Mouse (Mus musculus): ENCODE measurements around the gene Gorasp2.

DNA sequence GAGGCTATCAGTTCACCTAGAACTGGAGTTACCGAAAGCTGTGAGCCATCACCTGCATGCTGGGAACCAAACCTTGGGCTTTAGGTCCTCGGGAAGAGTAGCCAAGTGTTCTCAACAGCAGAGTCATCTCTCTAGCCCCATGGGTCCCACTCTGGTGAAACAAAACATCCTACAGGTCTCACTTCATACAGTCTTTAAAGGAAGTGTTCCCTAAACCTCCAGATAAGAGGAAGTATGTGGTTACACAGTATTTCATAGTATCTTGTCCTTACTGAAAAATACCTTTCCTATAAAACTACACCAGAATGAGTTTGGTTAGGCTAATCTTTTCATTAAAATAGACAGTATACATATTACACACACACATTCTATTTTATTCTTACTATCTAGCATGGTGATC lies 81.2 kb downstream of the Gorasp2 start:
- TF ChIP-seq CHD2 (IDR thresholded peaks at IDR 0.05; ENCODE audit: low read length), result no peak
- no peak for TF ChIP-seq POLR2A (IDR thresholded peaks at IDR 0.05; ENCODE audit: low read depth, low read length)
- TF ChIP-seq CTCF (conservative IDR thresholded peaks at IDR 0.05 in 1 of 2, IDR thresholded peaks at IDR 0.05 in 1 of 2; ENCODE audit: low read depth in 2 of 2, low read length in 2 of 2), result no peak
- no peak for TF ChIP-seq CHD1 (IDR thresholded peaks at IDR 0.05; ENCODE audit: low read depth, low read length)
- TF ChIP-seq TBP (conservative IDR thresholded peaks at IDR 0.05; ENCODE audit: low read depth, low read length), result no peak
- TF ChIP-seq USF1 (IDR thresholded peaks at IDR 0.05; ENCODE audit: low read depth, low read length), result no peak
- no peak for TF ChIP-seq USF2 (conservative IDR thresholded peaks at IDR 0.05; ENCODE audit: low read depth, low read length)
- no peak for TF ChIP-seq EP300 (IDR thresholded peaks at IDR 0.05; ENCODE audit: low read length)
- TF ChIP-seq KAT2A (IDR thresholded peaks at IDR 0.05; ENCODE audit: insufficient replicate concordance, low read length), result no peak
- TF ChIP-seq MAX (IDR thresholded peaks at IDR 0.05; ENCODE audit: low read length), result no peak
- no peak for TF ChIP-seq RAD21 (IDR thresholded peaks at IDR 0.05; ENCODE audit: low read depth, low read length)
